Mouse (Mus musculus) brain, adult 2 months (tissue): ENCODE measurements at regions not wholly inside any gene's neighbourhood (a gene's known extent, or its start where the extent isn't known, plus 50 kb on each side); places are given as distances from the start of the nearest gene placed in this dataset.

Experiments
- DNase-seq: peaks from one replicate; pipeline ENCODE4 v3.0.0; 2011; ENCODE audit warnings: low read depth, low spot score

GRCm38 (mm10) chr16:58354551-58354950 lies 53.7 kb upstream of the Dcbld2 start:
- peak; percentile 38 for DNase-seq
